Mouse (Mus musculus) bone marrow, adult 2 months (tissue): ENCODE measurements around the gene Thbs1. TPM values are rescaled to one million over a fixed set of nuclear protein-coding genes. Genes with fewer than 3 reads are reported as not detected.

Experiments
- H3K27ac ChIP-seq: fragments of 200-500 bp; 2 replicates; pipeline ENCODE4 v1.5.1; 2012; ENCODE audit warnings: low read depth, mild to moderate bottlenecking, control low read depth, inconsistent platforms, low read length; ENCODE audit not compliant: control insufficient read depth, poor library complexity, insufficient read depth
- H3K4me1 ChIP-seq: fragments of 200-500 bp; 2 replicates; pipeline ENCODE4 v1.6.1; 2011; ENCODE audit warnings: low read length; ENCODE audit not compliant: control insufficient read depth, insufficient read depth
- H3K4me3 ChIP-seq: fragments of 200-500 bp; replicated peaks from 2 replicates; pipeline ENCODE3; 2011; ENCODE audit warnings: mild to moderate bottlenecking, low read depth, low read length, control low read depth; ENCODE audit not compliant: control insufficient read depth
- CTCF ChIP-seq: fragments of 200-500 bp; IDR thresholded peaks from 2 replicates; pipeline ENCODE4 v1.5.1; 2011; ENCODE audit warnings: low read length, control low read depth; ENCODE audit not compliant: control insufficient read depth, insufficient read depth
- POLR2A ChIP-seq: fragments of 200-500 bp; IDR thresholded peaks from 2 replicates; pipeline ENCODE4 v1.6.1; 2011; ENCODE audit warnings: low read depth, mild to moderate bottlenecking, control low read depth, low read length, borderline replicate concordance; ENCODE audit not compliant: control insufficient read depth
- WGBS: fragments of 180-500 bp; shearing (Covaris S2); methylation state at CpG from one replicate; pipeline ENCODE4 v1.1.7; 2018; 5-methylcytosine and 5-hydroxymethylcytosine counted together
- polyA plus RNA-seq: library from polyadenylated mRNA; stranded (reverse); fragments of >200 nt; gene quantifications from 2 replicates; pipeline ENCODE4 v1.2.4, GENCODE M21; 2011; ENCODE audit warnings: low replicate concordance; ENCODE audit not compliant: missing spikeins, insufficient read depth, insufficient read length

Thbs1 gene
- 30.3 and 66.1 TPM in 2 replicates for polyA plus RNA-seq

DNA sequence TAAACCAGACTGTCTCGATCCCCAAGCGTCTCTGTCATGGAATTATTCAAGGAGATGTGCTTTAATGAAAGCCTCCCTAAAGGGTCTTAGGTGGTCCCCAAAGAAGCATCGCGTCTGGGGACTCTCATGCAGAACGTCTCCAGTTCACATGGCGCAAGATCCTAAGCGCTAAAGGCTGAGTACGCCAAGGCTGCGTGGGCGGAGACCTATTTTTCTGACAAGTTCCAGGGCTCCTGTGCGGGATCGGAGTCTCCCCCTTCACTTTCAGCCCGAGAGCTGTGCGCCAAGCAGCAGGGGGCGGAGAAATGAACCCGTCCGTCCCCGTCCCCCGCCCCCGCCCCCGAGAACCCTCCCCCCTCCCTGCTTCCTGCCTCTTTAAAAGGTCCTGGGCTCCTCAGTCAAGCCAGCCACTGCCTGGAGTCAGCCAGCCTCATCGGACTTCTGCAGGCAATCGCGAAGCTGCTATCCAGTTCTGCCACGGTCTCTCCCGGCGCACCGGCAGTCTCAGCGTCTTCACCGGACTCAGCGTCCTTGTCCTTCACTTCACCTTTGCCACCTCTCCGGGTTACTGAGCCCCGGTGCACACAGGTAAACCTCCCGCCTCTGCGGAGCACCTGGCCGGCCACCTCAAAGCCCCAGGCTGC, at the start of gene Thbs1:
Gene Thbs1 (plus strand): TSS at position 389 of the 644 bp plus-strand sequence.
- 1% methylated on average over 36 of the region's 36 CpGs for WGBS

DNA sequence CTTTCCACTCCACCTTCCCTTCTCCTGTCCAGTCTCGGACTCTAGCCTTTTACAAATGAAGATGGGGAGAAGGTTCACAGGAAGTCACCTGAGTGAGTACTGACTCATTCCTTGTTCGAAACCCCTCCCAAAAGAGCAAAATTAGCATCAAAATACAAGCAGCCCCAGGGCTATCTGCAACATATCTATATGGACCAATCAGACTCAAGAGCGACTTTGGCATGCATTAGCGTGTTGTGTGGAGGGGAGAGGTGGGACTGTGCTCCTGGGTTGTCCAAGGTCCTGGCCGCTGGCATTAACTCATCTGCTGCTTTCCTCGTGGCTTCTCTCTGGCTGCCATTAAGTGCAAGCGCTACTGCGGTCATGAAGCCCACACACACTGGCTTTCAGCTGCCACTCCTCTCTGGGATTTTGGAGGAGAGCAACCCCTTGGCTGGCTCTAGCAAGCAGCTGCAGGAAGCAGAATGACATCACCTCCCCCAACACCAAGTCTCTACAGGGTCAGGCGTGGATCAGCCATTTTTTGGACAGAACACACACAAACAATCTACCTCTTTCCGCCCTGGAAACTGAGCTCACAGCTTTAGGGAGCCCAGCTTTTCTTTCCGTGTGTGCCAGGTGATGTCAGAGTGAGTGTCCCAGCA, 47.4 kb upstream of the Thbs1 start:
- WGBS = 85% methylated on average over 11 of the region's 11 CpGs
- Histone ChIP-seq H3K4me3 (no peak overlapping the region), H3K4me1 (no peaks in the 10 kb centered on the region), H3K27ac (no peak overlapping the region)
- TF ChIP-seq POLR2A = no peak
- TF ChIP-seq CTCF = no peak

More for the DNA sequence above, at the start of gene Thbs1:
- peak within 1 kb of the TSS; percentile 32 for H3K27ac ChIP-seq
- H3K4me1 ChIP-seq = peaks cover 1% of the 10 kb centered on the region; the same call in 1 of the 2 replicates
- peak within 1 kb of the TSS; percentile 55 for H3K4me3 ChIP-seq
- TF ChIP-seq CTCF (no peak), POLR2A (peak; percentile 71)

DNA sequence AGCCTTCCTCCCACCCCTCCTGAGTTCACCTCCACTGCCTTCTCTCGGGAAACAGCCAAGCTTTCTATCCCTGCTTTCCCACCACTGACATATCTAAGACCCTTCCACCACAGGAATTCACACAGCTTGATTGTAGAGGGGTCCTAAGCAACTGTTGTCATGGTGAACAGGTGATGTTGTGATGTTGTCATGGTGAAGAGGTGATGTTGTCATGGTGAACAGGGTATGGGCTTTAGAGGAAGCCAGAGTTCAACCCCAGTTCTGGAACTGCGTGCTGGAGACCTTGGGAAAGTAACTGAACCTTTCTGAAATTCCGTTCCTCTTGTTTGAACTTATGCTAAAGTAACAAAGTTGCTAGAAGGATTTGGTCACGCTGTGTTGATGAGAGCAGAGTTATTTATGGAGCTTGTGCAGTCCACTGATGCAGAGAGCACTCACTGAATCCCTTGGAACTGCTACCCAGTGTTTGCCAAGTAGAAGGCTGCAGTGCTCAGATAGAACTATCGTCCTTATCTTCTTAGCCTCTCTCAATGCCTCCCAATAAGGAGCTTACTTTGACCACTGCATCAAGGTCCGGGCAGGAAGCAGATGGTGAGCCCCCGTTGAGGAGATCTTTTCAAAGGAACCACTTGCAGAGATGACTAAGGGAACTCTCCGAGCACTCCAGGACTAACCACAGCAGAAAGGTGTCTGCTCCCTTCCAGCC, 45.5 kb upstream of the Thbs1 start:
- H3K27ac ChIP-seq = 0 out of 2 replicates have a peak overlapping the region, but pooled peaks have one; percentile 32
- TF ChIP-seq POLR2A (no peak), CTCF (no peak)
- no peaks in the 10 kb centered on the region for H3K4me1 ChIP-seq
- H3K4me3 ChIP-seq = no peak overlapping the region
- 18% methylated on average over 8 of the region's 8 CpGs for WGBS

DNA sequence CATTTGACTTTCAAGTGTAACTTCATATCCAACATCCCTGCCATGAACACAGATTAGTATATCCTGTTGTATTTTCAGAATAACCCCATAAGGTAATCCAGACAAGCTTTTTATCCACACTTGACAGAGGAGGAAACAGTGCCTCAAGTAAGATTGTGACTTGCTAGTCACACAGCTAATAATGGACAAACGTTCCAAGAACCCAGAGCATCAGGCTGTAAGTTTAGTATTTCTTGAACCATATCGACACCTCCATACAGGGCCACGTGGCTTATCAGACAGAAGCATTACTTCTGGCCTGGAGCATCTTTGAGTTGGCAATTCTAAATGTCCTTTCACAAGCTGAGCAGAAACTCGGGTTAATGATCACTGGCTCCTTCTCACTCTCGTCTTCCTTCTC, 41.7 kb upstream of the Thbs1 start:
- H3K4me3 ChIP-seq = no peak overlapping the region
- WGBS = 64% methylated on average over 5 of the region's 5 CpGs
- no peak overlapping the region for H3K27ac ChIP-seq
- H3K4me1 ChIP-seq = no peaks in the 10 kb centered on the region
- TF ChIP-seq POLR2A = no peak
- TF ChIP-seq CTCF = no peak

DNA sequence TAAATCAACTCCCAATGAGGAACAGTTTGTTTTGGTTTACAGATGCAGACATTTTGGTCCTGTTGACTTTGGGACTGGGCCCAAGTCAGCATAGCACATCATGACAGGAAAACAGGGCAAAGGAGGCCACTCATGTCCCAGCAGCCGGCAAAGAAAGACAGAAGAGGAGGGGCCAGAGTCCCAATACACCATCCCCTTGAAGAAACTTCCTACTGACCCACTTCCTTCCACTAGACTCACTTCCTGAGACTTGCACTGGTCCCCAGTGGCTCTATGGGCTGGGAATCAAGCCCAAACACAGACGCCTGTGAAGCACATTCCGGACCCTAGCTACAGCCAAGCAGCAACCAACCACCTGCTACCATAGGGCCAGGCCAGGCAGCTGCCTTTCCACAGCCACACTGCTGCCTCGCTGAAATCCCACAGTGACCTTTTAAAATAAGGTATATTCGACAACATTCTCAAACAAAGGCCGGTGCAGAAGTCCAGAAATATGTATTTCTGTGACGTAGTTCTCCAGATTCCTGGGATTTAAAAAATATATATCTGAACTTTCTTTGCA, 38.8 kb upstream of the Thbs1 start:
- H3K4me1 ChIP-seq = no peaks in the 10 kb centered on the region
- 82% methylated on average over 7 of the region's 7 CpGs for WGBS

DNA sequence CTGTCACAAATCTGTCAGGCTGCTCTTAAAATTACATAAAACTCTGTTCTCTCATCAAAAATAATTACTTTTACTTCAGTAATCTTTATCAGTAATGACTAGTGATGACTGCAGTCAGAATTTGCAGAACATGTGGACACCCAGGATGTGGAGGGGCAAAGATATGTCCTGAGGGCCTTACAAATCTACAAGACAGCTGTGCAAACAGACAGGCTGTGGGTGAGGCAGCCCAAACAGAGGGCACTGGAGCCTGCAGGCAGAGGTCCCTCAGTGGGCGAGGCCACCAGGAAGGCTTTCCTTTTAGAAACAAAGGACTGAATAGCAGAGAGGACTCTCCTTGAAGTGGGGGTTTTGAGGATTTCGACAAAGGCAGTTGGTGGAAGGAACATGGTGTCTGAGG, 37.6 kb upstream of the Thbs1 start:
- TF ChIP-seq POLR2A = no peak
- no peak for TF ChIP-seq CTCF
- no peak overlapping the region for H3K4me3 ChIP-seq
- no peak overlapping the region for H3K27ac ChIP-seq
- 70% methylated on average over 2 of the region's 2 CpGs for WGBS
- no peaks in the 10 kb centered on the region for H3K4me1 ChIP-seq

More for the DNA sequence above, 38.8 kb upstream of the Thbs1 start:
- H3K4me3 ChIP-seq = no peak overlapping the region
- no peak overlapping the region for H3K27ac ChIP-seq
- TF ChIP-seq CTCF = no peak
- TF ChIP-seq POLR2A = no peak

DNA sequence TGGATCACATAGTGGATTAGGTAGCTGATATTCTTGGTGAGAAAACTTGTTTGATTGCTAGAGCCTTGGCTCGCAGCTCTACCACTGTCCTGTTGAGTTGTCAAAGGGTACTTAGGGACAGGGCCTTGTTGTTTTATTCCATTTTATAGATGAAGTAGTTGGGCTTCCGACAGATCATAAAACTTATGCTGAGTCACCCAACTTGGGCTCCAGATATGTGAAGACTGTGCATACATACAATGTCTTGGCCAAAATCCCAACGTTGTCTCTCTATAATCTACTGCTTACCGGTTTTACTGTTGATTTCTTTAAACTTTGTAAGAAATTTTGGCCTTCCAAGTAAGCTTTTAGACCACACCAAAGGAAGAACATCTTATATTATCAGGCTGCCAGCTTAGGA, 36.5 kb upstream of the Thbs1 start:
- TF ChIP-seq CTCF (no peak), POLR2A (no peak)
- no peak overlapping the region for H3K4me3 ChIP-seq
- no peaks in the 10 kb centered on the region for H3K4me1 ChIP-seq
- no peak overlapping the region for H3K27ac ChIP-seq
- WGBS = 59% methylated on average over 4 of the region's 4 CpGs

DNA sequence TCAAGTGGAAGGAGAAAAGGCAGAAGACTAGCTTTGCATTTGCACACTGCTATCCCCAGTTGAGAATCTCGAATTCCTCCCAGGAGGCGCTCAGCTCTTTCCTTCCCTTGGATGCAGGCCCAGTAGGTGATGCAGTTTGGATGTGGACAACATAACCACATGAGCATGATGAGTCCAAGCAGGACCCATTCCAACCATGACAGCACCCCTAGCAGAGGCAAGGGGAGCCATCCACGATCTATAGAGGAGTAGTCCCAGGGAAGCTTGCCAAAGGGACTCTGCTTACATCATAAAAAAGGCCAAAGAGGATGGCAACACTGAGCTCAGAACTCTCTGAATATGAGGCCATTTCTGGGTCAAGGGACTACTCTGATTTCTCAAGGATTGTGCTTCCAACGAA, 32.5 kb upstream of the Thbs1 start:
- Histone ChIP-seq H3K4me3 (no peak overlapping the region), H3K4me1 (no peaks in the 10 kb centered on the region), H3K27ac (no peak overlapping the region)
- 82% methylated on average over 4 of the region's 4 CpGs for WGBS
- TF ChIP-seq POLR2A (no peak), CTCF (no peak)

DNA sequence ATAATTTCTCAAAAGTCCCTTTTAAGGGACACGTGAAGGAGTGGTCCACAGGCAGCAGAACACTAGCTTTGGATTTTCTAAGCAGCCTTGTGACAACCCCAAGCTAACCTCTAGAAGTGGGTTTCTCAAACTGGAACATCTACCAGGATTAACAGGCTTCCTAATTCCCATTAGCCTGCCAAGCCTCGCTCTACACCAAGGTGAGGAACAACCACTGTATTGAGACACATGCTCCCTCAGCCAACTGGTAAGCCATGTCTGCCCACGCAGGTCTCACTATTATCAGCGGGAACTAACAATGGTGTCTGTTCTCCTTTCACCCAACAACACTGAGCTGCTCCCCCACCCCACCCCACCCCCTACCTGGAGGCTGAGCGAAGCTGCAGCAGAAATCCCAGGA, 30.1 kb upstream of the Thbs1 start:
- H3K4me3 ChIP-seq = no peak overlapping the region
- no peak overlapping the region for H3K27ac ChIP-seq
- no peaks in the 10 kb centered on the region for H3K4me1 ChIP-seq
- 84% methylated on average over 5 of the region's 5 CpGs for WGBS
- no peak for TF ChIP-seq POLR2A
- no peak for TF ChIP-seq CTCF
